Mouse (Mus musculus): ENCODE measurements around the gene Slamf9. TPM values are rescaled to one million over a fixed set of nuclear protein-coding genes. Genes with fewer than 3 reads are reported as not detected.
A peak's percentile ranks its signal among the peaks of the same experiment; 100 is the strongest.

The Slamf9 gene
- polyA plus RNA-seq, 1 experiment from 2014 or later = 0.32 TPM

DNA sequence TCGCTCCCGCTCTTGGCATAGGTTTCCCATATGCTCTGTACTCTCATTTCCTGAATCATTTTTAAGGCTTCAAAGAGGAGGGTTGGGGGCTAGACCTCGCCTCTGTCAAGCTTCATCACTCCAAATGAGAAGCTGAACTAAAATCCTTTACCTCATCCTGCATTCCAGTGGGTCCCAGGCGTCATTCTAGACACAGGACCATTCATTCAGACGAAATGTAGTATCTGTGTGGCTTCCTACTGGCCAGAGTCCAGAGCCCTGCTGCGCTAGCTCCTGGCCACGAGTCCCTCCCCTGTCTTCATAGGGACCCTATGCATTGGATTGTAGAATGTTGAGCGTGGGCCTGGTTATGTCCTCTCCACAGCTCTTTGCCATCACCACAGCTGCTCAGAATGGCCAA lies 29.6 kb downstream of the Slamf9 start:
- Histone ChIP-seq H3K9me3 (ENCODE audit: low read depth, low read length) (no peaks in the 10 kb centered on the region), H3K4me2 (peak overlapping the region; percentile 79), H3K27ac (ENCODE audit: low read depth) (no peak overlapping the region; the same call in 1 of the 2 replicates), H3K9ac (no peak overlapping the region), H3K27me3 (ENCODE audit: insufficient read depth, low read length) (no peaks in the 10 kb centered on the region), H3K4me1 (ENCODE audit: insufficient read depth) (peaks cover 26% of the 10 kb centered on the region), H3K4me3 (ENCODE audit: low read depth, low read length) (0 out of 2 replicates have a peak overlapping the region, but pooled peaks have one; percentile 15), H3K36me3 (ENCODE audit: insufficient read depth) (peaks cover 44% of the 10 kb centered on the region)
- 0 out of 2 replicates have a peak, but pooled peaks have one; percentile 11 for TF ChIP-seq CTCF (IDR thresholded peaks at IDR 0.05; ENCODE audit: low read depth)
- WGBS = 55% methylated on average over 8 of the region's 8 CpGs
- ATAC-seq (ENCODE audit: insufficient read depth) (no peak), DNase-seq (no peak)

DNA sequence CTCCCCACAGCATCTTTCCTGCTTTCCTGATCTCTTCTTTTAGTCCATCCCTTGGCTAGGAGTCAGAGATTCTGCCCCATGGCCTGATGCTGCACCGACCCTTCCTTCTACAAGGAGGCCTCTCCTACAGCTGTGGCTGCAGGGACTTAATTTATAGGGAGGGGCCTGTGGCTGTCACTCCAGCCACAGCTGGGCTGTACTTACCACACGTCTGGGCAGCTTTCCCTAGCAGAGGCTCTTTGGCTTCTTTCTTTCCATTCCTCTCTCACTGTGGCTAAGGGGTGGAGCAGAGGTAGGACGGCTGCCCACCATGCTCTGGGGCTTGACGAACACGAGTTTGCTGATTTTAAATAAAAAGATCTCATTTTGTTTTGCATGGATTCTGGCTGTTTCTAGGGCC lies 31.8 kb downstream of the Slamf9 start:
- TF ChIP-seq CTCF (IDR thresholded peaks at IDR 0.05; ENCODE audit: low read depth) = no peak
- Histone ChIP-seq H3K4me3 (ENCODE audit: low read depth, low read length) (no peak overlapping the region), H3K9ac (no peak overlapping the region), H3K36me3 (ENCODE audit: insufficient read depth) (peaks cover 44% of the 10 kb centered on the region), H3K27ac (ENCODE audit: low read depth) (no peak overlapping the region; the same call in 1 of the 2 replicates), H3K4me1 (ENCODE audit: insufficient read depth) (peaks cover 21% of the 10 kb centered on the region), H3K27me3 (ENCODE audit: insufficient read depth, low read length) (no peaks in the 10 kb centered on the region), H3K4me2 (no peak overlapping the region), H3K9me3 (ENCODE audit: low read depth, low read length) (no peaks in the 10 kb centered on the region)
- ATAC-seq (ENCODE audit: insufficient read depth) (peak; percentile 52), DNase-seq (peak; percentile 85)
- 42% methylated on average over 5 of the region's 5 CpGs for WGBS

DNA sequence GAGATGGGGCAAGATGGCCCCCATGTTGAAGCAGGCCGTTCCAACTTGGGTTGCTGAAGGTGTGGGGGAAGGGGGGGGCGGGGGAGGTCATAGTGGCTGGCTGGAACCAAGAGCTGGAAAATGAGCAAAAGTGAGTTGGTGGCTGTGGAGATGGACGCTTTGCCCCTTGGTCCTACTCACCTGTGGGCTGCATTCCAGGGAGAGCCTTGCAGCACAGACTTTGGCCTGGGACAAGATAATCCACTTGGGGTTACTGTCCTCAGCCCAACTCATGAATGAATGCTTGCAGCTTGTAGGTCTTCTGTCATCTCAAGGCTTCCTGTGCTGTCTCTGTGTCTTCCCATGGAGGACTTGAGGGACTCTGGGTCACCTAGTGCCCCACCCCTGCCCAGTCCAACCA lies 32.5 kb downstream of the Slamf9 start:
- Histone ChIP-seq H3K9me3 (ENCODE audit: low read depth, low read length) (no peaks in the 10 kb centered on the region), H3K4me2 (no peak overlapping the region), H3K27ac (ENCODE audit: low read depth) (no peak overlapping the region), H3K4me1 (ENCODE audit: insufficient read depth) (peaks cover 17% of the 10 kb centered on the region), H3K9ac (no peak overlapping the region), H3K27me3 (ENCODE audit: insufficient read depth, low read length) (no peaks in the 10 kb centered on the region), H3K4me3 (ENCODE audit: low read depth, low read length) (no peak overlapping the region), H3K36me3 (ENCODE audit: insufficient read depth) (peaks cover 44% of the 10 kb centered on the region)
- DNase-seq = no peak
- WGBS = 74% methylated on average over 3 of the region's 3 CpGs
- no peak for ATAC-seq (ENCODE audit: insufficient read depth)
- no peak for TF ChIP-seq CTCF (IDR thresholded peaks at IDR 0.05; ENCODE audit: low read depth)

DNA sequence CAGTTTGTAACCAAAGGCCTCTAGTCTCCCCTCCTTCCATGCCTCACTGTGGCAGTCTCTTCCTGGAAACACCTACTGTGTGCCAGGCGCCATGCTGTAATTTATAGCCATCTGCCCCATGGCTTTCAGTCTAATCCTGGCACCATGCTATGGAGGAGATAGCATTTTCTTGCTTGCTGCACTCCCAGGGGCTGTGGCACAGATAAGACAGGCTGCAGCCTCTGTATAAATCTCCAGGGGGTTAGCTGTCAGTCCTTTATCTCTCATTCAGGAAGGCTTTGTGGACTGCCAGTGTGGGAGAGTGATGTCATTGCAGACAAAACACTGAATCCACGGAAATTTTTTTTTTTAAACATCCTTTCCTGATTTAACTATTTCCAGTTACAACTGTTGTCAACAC lies 33.0 kb downstream of the Slamf9 start:
- H3K4me3 ChIP-seq (ENCODE audit: low read depth, low read length) = no peak overlapping the region
- WGBS = 50% methylated on average over 2 of the region's 2 CpGs
- DNase-seq (no peak), ATAC-seq (ENCODE audit: insufficient read depth) (no peak)
- no peak for TF ChIP-seq CTCF (IDR thresholded peaks at IDR 0.05; ENCODE audit: low read depth)
- peaks cover 44% of the 10 kb centered on the region for H3K36me3 ChIP-seq (ENCODE audit: insufficient read depth)
- H3K27ac ChIP-seq (ENCODE audit: low read depth) = no peak overlapping the region
- no peaks in the 10 kb centered on the region for H3K9me3 ChIP-seq (ENCODE audit: low read depth, low read length)
- H3K9ac ChIP-seq = no peak overlapping the region
- H3K27me3 ChIP-seq (ENCODE audit: insufficient read depth, low read length) = no peaks in the 10 kb centered on the region
- peaks cover 21% of the 10 kb centered on the region for H3K4me1 ChIP-seq (ENCODE audit: insufficient read depth)
- H3K4me2 ChIP-seq = no peak overlapping the region

DNA sequence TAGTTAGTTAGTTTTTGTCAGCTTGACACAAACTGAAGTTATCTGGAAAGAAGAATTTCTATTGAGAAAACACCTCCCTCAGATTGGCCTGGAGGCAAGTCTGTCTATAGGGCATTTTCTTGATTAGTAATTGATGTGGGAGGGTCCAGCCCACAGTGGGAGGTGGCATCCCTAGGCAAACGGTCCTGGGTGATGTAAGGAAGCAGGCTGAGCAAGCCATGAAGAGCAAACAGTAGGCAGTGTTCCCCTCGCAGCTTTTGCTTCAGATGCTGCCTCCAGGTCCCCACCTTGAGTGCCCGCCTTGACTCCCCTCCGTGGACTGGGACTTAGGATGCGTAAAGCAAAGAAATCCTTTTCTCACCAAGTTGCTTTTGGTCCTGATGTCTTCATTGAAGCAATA lies 34.1 kb downstream of the Slamf9 start:
- Histone ChIP-seq H3K4me3 (ENCODE audit: low read depth, low read length) (no peak overlapping the region), H3K4me2 (peak overlapping the region; percentile 48; the same call in 1 of the 2 replicates), H3K36me3 (ENCODE audit: insufficient read depth) (peaks cover 44% of the 10 kb centered on the region), H3K9me3 (ENCODE audit: low read depth, low read length) (no peaks in the 10 kb centered on the region), H3K27ac (ENCODE audit: low read depth) (peak overlapping the region; percentile 86), H3K4me1 (ENCODE audit: insufficient read depth) (peaks cover 23% of the 10 kb centered on the region), H3K27me3 (ENCODE audit: insufficient read depth, low read length) (no peaks in the 10 kb centered on the region), H3K9ac (no peak overlapping the region)
- 61% methylated on average over 5 of the region's 5 CpGs for whole genome bisulfite sequencing
- DNase-seq = no peak
- TF ChIP-seq CTCF (IDR thresholded peaks at IDR 0.05; ENCODE audit: low read depth) = no peak
- no peak for ATAC-seq (ENCODE audit: insufficient read depth)

DNA sequence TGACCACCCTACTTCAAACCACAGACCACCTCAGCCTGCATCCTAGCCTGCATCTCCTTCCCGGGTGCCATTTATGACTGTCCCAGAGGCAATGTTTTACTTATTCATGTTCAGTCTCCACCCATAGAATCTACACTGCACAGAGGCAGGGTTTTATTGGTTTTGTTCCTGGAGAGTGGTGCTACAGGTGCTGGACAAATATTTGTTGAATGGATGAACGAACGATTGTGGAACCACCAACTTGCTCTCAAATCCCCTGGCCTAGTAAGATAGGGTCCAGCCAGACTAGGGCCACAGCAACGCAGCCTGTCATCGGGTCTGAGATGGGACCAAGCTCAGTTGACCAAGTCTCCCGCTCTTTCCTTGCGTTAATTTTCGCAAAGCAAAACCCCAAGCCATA lies 34.8 kb downstream of the Slamf9 start:
- H3K9me3 ChIP-seq (ENCODE audit: low read depth, low read length) = no peaks in the 10 kb centered on the region
- H3K4me3 ChIP-seq (ENCODE audit: low read depth, low read length) = no peak overlapping the region
- 40% methylated on average over 8 of the region's 8 CpGs for WGBS
- H3K4me2 ChIP-seq = peak overlapping the region; percentile 48
- H3K36me3 ChIP-seq (ENCODE audit: insufficient read depth) = peaks cover 41% of the 10 kb centered on the region
- no peak for TF ChIP-seq CTCF (IDR thresholded peaks at IDR 0.05; ENCODE audit: low read depth)
- ATAC-seq (ENCODE audit: insufficient read depth) (peak; percentile 21), DNase-seq (peak; percentile 47)
- H3K27ac ChIP-seq (ENCODE audit: low read depth) = peak overlapping the region; percentile 86
- no peaks in the 10 kb centered on the region for H3K27me3 ChIP-seq (ENCODE audit: insufficient read depth, low read length)
- no peak overlapping the region for H3K9ac ChIP-seq
- H3K4me1 ChIP-seq (ENCODE audit: insufficient read depth) = peaks cover 22% of the 10 kb centered on the region

DNA sequence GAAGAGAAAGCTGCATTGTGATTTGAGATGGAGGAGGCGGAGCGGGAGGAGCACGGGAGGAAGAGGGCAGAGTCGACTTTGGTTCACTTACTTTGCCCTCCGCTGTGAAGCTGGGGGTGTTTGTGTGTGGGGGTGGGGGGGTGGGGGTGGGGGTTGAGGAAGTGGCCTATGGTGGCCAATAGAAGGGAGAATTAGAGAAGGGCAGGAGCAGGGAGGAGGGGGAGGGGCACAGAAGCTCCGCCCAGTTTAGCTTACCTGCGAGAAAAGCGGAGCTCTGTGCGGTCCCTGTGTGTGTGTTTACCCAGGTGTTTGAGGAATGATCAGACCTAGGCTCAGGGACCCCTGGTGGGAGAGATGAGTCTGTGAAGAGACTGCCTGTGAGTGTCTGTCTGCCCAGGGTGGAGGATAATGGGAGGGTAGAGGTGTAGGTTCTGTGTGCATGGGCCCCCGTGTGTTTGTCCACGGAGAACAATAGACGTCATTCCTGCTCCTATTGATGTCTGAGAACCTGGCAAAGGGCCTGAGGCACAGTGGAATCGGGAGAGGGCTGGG lies 35.3 kb downstream of the Slamf9 start:
- H3K4me3 ChIP-seq (ENCODE audit: low read depth, low read length) = no peak overlapping the region
- H3K4me1 ChIP-seq (ENCODE audit: insufficient read depth) = peaks cover 23% of the 10 kb centered on the region
- H3K9me3 ChIP-seq (ENCODE audit: low read depth, low read length) = no peaks in the 10 kb centered on the region
- 27% methylated on average over 13 of the region's 13 CpGs for WGBS
- no peaks in the 10 kb centered on the region for H3K27me3 ChIP-seq (ENCODE audit: insufficient read depth, low read length)
- H3K36me3 ChIP-seq (ENCODE audit: insufficient read depth) = peaks cover 36% of the 10 kb centered on the region
- DNase-seq = peak; percentile 52
- peak overlapping the region; percentile 86 for H3K27ac ChIP-seq (ENCODE audit: low read depth)
- peak; percentile 11 for ATAC-seq (ENCODE audit: insufficient read depth)
- H3K9ac ChIP-seq = no peak overlapping the region
- H3K4me2 ChIP-seq = peak overlapping the region; percentile 48
- TF ChIP-seq CTCF (IDR thresholded peaks at IDR 0.05; ENCODE audit: low read depth) = no peak; the same call in 1 of the 2 replicates
